Mouse (Mus musculus): ENCODE measurements at regions not wholly inside any gene's neighbourhood (a gene's known extent, or its start where the extent isn't known, plus 50 kb on each side); places are given as distances from the start of the nearest gene placed in this dataset.
A peak's percentile ranks its signal among the peaks of the same experiment; 100 is the strongest.

- no peak for DNase-seq (ENCODE audit: low spot score in 2 of 2)
Measured at GRCm38 (mm10) chr4:84032505-84032904, 507.2 kb downstream of the Ccdc171 start.

GRCm38 (mm10) chr4:84035347-84035746, 510.0 kb downstream of the Ccdc171 start:
- no peak for DNase-seq (ENCODE audit: low spot score in 2 of 2)

- no peak for DNase-seq (ENCODE audit: low spot score in 2 of 2)
Measured at GRCm38 (mm10) chr4:84037535-84037934, 512.2 kb downstream of the Ccdc171 start.

GRCm38 (mm10) chr4:84050243-84050642, 524.9 kb downstream of the Ccdc171 start:
- no peak for DNase-seq (ENCODE audit: low spot score in 2 of 2)

- DNase-seq (ENCODE audit: low spot score in 2 of 2) = no peak
Measured at GRCm38 (mm10) chr4:84056863-84057502, 531.6 kb downstream of the Ccdc171 start.

GRCm38 (mm10) chr4:84060187-84060586, 534.8 kb downstream of the Ccdc171 start:
- no peak for DNase-seq (ENCODE audit: low spot score in 2 of 2)

- no peak for DNase-seq (ENCODE audit: low spot score in 2 of 2)
Measured at GRCm38 (mm10) chr4:84063755-84064154, 538.4 kb downstream of the Ccdc171 start.

GRCm38 (mm10) chr4:84064614-84065456, 539.5 kb downstream of the Ccdc171 start:
- DNase-seq (ENCODE audit: low spot score in 2 of 2) = peak; percentile 54 to 85

- DNase-seq (ENCODE audit: low spot score in 2 of 2) = no peak
Measured at GRCm38 (mm10) chr4:84065457-84066124, 540.2 kb downstream of the Ccdc171 start.

GRCm38 (mm10) chr4:84067931-84068575, 542.7 kb downstream of the Ccdc171 start:
- DNase-seq (ENCODE audit: low spot score in 2 of 2) = no peak

GRCm38 (mm10) chr4:84068947-84069663, 543.8 kb downstream of the Ccdc171 start:
- DNase-seq (ENCODE audit: low spot score in 2 of 2) = no peak

- DNase-seq (ENCODE audit: low spot score in 2 of 2) = no peak
Measured at GRCm38 (mm10) chr4:84069681-84070080, 544.3 kb downstream of the Ccdc171 start.

- no peak for DNase-seq (ENCODE audit: low spot score in 2 of 2)
Measured at GRCm38 (mm10) chr4:84070089-84070488, 544.7 kb downstream of the Ccdc171 start.

GRCm38 (mm10) chr4:84072096-84072495, 546.8 kb downstream of the Ccdc171 start:
- DNase-seq (ENCODE audit: low spot score in 2 of 2) = no peak

GRCm38 (mm10) chr4:84076526-84076925, 551.2 kb downstream of the Ccdc171 start:
- DNase-seq (ENCODE audit: low spot score in 2 of 2) = no peak

- no peak for DNase-seq (ENCODE audit: low spot score in 2 of 2)
Measured at GRCm38 (mm10) chr4:84079516-84079915, 554.2 kb downstream of the Ccdc171 start.

GRCm38 (mm10) chr4:84081518-84081917, 556.2 kb downstream of the Ccdc171 start:
- DNase-seq (ENCODE audit: low spot score in 2 of 2) = no peak

- DNase-seq (ENCODE audit: low spot score in 2 of 2) = no peak
Measured at GRCm38 (mm10) chr4:84088166-84088565, 562.8 kb downstream of the Ccdc171 start.

GRCm38 (mm10) chr4:84092509-84092908, 567.2 kb downstream of the Ccdc171 start:
- no peak for DNase-seq (ENCODE audit: low spot score in 2 of 2)

GRCm38 (mm10) chr4:84095237-84095636, 569.9 kb downstream of the Ccdc171 start:
- DNase-seq (ENCODE audit: low spot score in 2 of 2) = no peak

GRCm38 (mm10) chr4:84096081-84096480, 570.7 kb downstream of the Ccdc171 start:
- no peak for DNase-seq (ENCODE audit: low spot score in 2 of 2)

Measured in layer of hippocampus, adult 18-20 months (tissue).